Mouse (Mus musculus) liver, embryonic 14.5 days (tissue): ENCODE results near the gene Ndufa5. TPM values are rescaled to one million over a fixed set of nuclear protein-coding genes. Genes with fewer than 3 reads are reported as not detected.

Experiments
- ATAC-seq: fragments of 200-750 bp; cut with Nextera tagmentation; 2 replicates; pipeline ENCODE4 v1.8.0; 2017; ENCODE audit warnings: moderate number of reproducible peaks, mild to moderate bottlenecking, moderate library complexity; ENCODE audit not compliant: insufficient read depth
- DNase-seq, 3 experiments: peaks; one replicate each; pipeline ENCODE4 v3.0.0-alpha.2; 2012 to 2013; ENCODE audit warnings: low read depth in 3 of 3, low spot score in 3 of 3
- H3K27ac ChIP-seq: fragments of 300-500 bp; sonication (generic); 2 replicates; pipeline ENCODE4 v1.5.1; 2014; ENCODE audit warnings: moderate library complexity, mild to moderate bottlenecking, control low read depth, inconsistent platforms
- H3K27me3 ChIP-seq: fragments of 300-500 bp; sonication (generic); 2 replicates; pipeline ENCODE4 v1.6.1; 2014; ENCODE audit warnings: mild to moderate bottlenecking, low read length, moderate library complexity; ENCODE audit not compliant: control insufficient read depth, insufficient read depth
- H3K36me3 ChIP-seq: fragments of 300-500 bp; sonication (generic); replicated peaks from 2 replicates; pipeline ENCODE4 v1.6.1; 2014; ENCODE audit warnings: low read depth; ENCODE audit not compliant: control insufficient read depth, insufficient read depth
- H3K4me1 ChIP-seq, 2 experiments: fragments of 200-500 bp in 1 of 2; fragments of 300-500 bp in 1 of 2; sonication (generic) in 1 of 2; replicated peaks; 2 replicates each; pipeline ENCODE4 v1.6.1; 2012 to 2014; ENCODE audit warnings: antibody characterized with exemption in 1 of 2, inconsistent platforms in 1 of 2, low read length in 1 of 2; ENCODE audit not compliant: control insufficient read depth in 2 of 2, insufficient read depth in 2 of 2
- H3K4me2 ChIP-seq: fragments of 300-500 bp; sonication (generic); 2 replicates; pipeline ENCODE4 v1.6.1; 2014; ENCODE audit warnings: low read depth, mild to moderate bottlenecking, control low read depth, moderate library complexity
- H3K4me3 ChIP-seq, 2 experiments: fragments of 200-500 bp in 1 of 2; fragments of 300-500 bp in 1 of 2; sonication (generic) in 1 of 2; 2 replicates each; pipeline ENCODE4 v1.5.1; 2012 to 2014; ENCODE audit warnings: low read depth in 2 of 2, low read length in 2 of 2, mild to moderate bottlenecking in 2 of 2, control low read depth in 1 of 2, inconsistent platforms in 1 of 2, moderate library complexity in 1 of 2; ENCODE audit not compliant: insufficient read depth in 1 of 2
- H3K9ac ChIP-seq: fragments of 300-500 bp; sonication (generic); replicated peaks from 2 replicates; pipeline ENCODE4 v1.6.1; 2014; ENCODE audit warnings: mild to moderate bottlenecking, control low read depth, moderate library complexity
- H3K9me3 ChIP-seq: fragments of 300-500 bp; sonication (generic); 2 replicates; pipeline ENCODE4 v1.6.1; 2016; ENCODE audit warnings: low read length, mixed read lengths; ENCODE audit not compliant: control insufficient read depth
- CTCF ChIP-seq: IDR thresholded peaks from 2 replicates; pipeline ENCODE4 v1.5.1; 2016; ENCODE audit warnings: antibody characterized with exemption, low read depth, control low read depth
- EP300 ChIP-seq: IDR thresholded peaks from 2 replicates; pipeline ENCODE4 v1.6.1; 2016; ENCODE audit warnings: antibody characterized with exemption, low read depth
- WGBS: fragments of 180-500 bp; shearing (Covaris S2); extraction: QIAGEN DNeasy Blood & Tissue Kit; methylation state at CpG from one replicate; pipeline ENCODE4 v1.1.7; 2014; ENCODE audit not compliant: insufficient replicate concordance; 5-methylcytosine and 5-hydroxymethylcytosine counted together
- polyA plus RNA-seq, 2 experiments: library from polyadenylated mRNA; depleted of rRNA in 1 of 2; stranded (reverse) in 1 of 2; unstranded in 1 of 2; fragments of >200 nt; fragmentation: Nextera tagmentation in 1 of 2; extraction: Ambion mirVana in 1 of 2; gene quantifications; 2 replicates each; pipeline versions ENCODE4 v1.2.1 to v1.2.3; 2012 to 2014

The Ndufa5 gene
- polyA plus RNA-seq, 2 experiments, result 18.6 to 232 TPM

- H3K27me3 ChIP-seq, result no peaks in the 10 kb centered on the region
- ATAC-seq, result no peak
- DNase-seq, result no peak
- no peak overlapping the region for H3K27ac ChIP-seq
- no peaks in the 10 kb centered on the region for H3K9me3 ChIP-seq
- no peaks in the 10 kb centered on the region for H3K4me1 ChIP-seq
- TF ChIP-seq EP300 (no peak), CTCF (no peak)
- no peak overlapping the region for H3K4me2 ChIP-seq
- no peaks in the 10 kb centered on the region for H3K36me3 ChIP-seq
- 57% methylated on average over 11 of the region's 11 CpGs for WGBS
- no peak overlapping the region for H3K4me3 ChIP-seq
- no peak overlapping the region for H3K9ac ChIP-seq
Measured at GRCm38 (mm10) chr6:24554427-24555086, 26.7 kb upstream of the Ndufa5 start.

GRCm38 (mm10) chr6:24552046-24552445 is 24.2 kb upstream of the Ndufa5 start:
- no peaks in the 10 kb centered on the region for H3K27me3 ChIP-seq
- TF ChIP-seq CTCF (no peak), EP300 (no peak)
- no peaks in the 10 kb centered on the region for H3K9me3 ChIP-seq
- no peaks in the 10 kb centered on the region for H3K4me1 ChIP-seq
- H3K9ac ChIP-seq, result no peak overlapping the region
- ATAC-seq (no peak), DNase-seq (no peak)
- H3K4me2 ChIP-seq, result no peak overlapping the region
- H3K36me3 ChIP-seq, result no peaks in the 10 kb centered on the region
- H3K27ac ChIP-seq, result no peak overlapping the region
- 46% methylated on average over 7 of the region's 7 CpGs for WGBS
- no peak overlapping the region for H3K4me3 ChIP-seq

- 35% methylated on average over 2 of the region's 2 CpGs for WGBS
- Histone ChIP-seq H3K4me2 (no peak overlapping the region), H3K27ac (no peak overlapping the region), H3K9ac (no peak overlapping the region), H3K27me3 (no peaks in the 10 kb centered on the region), H3K9me3 (no peaks in the 10 kb centered on the region), H3K4me1 (no peaks in the 10 kb centered on the region), H3K36me3 (no peaks in the 10 kb centered on the region), H3K4me3 (no peak overlapping the region)
- DNase-seq, result no peak
- no peak for ATAC-seq
- TF ChIP-seq CTCF (no peak), EP300 (no peak)
Measured at GRCm38 (mm10) chr6:24549801-24550200, 22.0 kb upstream of the Ndufa5 start.

- DNase-seq, result no peak
- Histone ChIP-seq H3K27me3 (no peaks in the 10 kb centered on the region), H3K4me2 (no peak overlapping the region), H3K4me3 (no peak overlapping the region), H3K27ac (no peak overlapping the region), H3K36me3 (no peaks in the 10 kb centered on the region), H3K4me1 (no peaks in the 10 kb centered on the region), H3K9me3 (no peaks in the 10 kb centered on the region), H3K9ac (no peak overlapping the region)
- ATAC-seq, result no peak
- TF ChIP-seq CTCF (no peak), EP300 (no peak)
- WGBS, result 18% methylated on average over 1 of the region's 1 CpGs
Measured at GRCm38 (mm10) chr6:24546716-24547420, 19.1 kb upstream of the Ndufa5 start.

GRCm38 (mm10) chr6:24543119-24543591 is 15.3 kb upstream of the Ndufa5 start:
- Histone ChIP-seq H3K27me3 (no peaks in the 10 kb centered on the region), H3K36me3 (no peaks in the 10 kb centered on the region), H3K4me1 (no peaks in the 10 kb centered on the region), H3K9ac (no peak overlapping the region), H3K9me3 (no peaks in the 10 kb centered on the region), H3K4me3 (no peak overlapping the region), H3K4me2 (no peak overlapping the region), H3K27ac (no peak overlapping the region)
- TF ChIP-seq EP300 (no peak), CTCF (no peak)
- ATAC-seq (no peak), DNase-seq (no peak)
- WGBS, result 62% methylated on average over 6 of the region's 6 CpGs
